Mouse (Mus musculus) heart, adult 11 months (tissue): Measurements from ENCODE around the gene Dlec1.

Experiments used
- DNase-seq: peaks from one replicate; pipeline ENCODE4 v3.0.0; 2022

The Dlec1 gene

DNA sequence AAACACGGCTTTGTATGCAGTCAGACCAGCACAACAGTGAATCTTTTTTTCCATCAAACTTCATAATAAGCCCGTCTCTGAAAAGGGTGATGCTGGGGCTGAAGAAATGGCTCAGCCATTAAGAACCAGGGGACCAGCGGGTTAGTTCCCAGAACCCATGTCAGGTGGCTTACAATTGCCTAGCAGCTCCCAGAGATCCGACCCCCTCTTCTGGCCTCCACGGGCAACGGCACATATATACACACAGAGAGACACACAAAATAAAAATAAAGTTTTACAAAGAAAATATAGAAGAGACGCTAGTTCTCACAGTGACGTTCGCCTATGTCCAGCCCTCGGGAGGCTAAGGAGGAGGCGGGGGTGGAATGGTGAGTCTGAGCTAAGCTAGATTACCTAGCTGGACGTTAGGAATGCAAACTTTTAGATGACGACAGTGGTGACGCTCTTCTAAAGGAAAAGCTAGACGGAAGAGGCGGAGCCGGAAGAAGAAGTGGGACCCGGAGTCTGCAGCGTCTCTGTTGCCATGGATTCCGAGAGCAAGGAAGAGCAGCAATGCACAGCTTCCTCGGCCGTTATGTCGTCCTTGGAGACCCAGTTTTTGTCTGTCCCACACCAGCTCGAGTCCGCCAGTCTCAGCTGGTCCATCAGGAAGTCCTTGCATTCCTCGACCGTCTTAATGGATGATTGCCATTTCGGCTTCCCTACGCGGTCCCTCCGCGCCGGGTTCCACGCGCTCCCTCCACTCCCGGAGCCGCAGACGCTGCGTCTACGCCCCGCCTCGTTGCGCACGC lies at the start of gene Dlec1:
Gene Dlec1, plus strand, starts transcription at position 487 of the 791 bp plus-strand sequence.
- peak; percentile 98 for DNase-seq

- peak; percentile 87 for DNase-seq
These were observed 48.2 kb upstream of the Dlec1 start for GRCm38 (mm10) chr9:119053964-119054576.

GRCm38 (mm10) chr9:119055336-119055735 lies 46.9 kb upstream of the Dlec1 start:
- DNase-seq, result no peak

GRCm38 (mm10) chr9:119058245-119058644 lies 44.0 kb upstream of the Dlec1 start:
- no peak for DNase-seq

DNA sequence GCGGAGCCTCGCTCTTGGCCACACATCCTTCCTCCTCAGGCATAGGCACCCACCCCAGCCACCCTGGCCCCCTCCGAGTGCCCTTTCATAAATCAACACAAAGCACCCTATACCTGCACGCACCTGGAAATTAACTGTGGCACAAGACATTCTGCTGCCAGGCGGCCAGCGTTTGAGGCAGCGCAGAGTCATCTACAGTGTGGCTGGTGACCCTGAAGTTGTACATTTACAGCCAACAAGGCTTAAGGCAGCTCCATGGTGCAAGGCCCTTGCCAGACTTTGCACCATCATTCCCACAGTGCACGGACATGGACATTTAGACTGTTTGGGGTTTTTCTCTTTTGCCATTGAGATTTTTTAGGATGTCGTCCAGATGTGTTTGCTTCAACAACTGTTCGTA lies 41.6 kb upstream of the Dlec1 start:
- DNase-seq, result no peak

- no peak for DNase-seq
These were observed 39.1 kb upstream of the Dlec1 start for GRCm38 (mm10) chr9:119063036-119063644.

DNA sequence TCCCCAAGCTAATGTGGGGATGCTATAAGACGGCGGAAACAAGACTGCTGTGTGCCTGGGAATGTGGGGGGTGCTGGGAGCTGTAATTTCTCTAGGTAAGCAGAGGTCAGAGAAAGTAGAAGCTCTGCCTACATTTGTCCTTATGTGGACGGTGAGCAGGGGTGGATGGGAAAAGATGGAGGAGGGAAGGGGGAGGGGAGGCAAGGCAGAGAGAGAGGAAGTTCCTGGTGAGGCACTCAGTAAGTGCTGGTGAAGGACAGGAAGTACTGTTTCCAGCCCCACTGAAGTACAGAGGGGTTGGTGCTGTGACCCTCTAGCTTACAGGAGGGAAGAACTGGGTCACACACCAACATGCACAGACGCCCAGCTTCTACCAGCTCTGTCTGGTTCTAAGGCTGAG lies 38.0 kb upstream of the Dlec1 start:
- DNase-seq, result no peak

GRCm38 (mm10) chr9:119067601-119068000 lies 34.7 kb upstream of the Dlec1 start:
- DNase-seq, result peak; percentile 97

DNA sequence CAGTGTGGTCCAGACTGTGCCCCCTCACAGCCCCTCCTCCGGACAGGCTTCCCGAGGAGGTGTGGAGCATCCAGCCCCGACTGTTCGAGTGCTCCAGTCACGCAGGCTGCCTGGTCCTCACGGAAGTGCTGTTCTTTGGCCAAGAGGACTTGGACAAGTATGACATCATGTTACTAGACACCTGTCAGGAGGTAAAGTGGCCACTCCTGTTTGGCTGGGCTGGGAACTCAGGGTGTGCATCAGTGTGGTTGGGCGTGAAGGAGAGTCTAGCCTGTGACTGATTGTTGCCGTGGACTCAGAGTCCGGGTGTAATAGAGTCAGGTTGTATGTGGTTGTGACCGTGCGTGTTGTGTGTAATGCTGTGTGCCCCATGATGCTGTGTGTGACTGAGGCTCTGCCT lies 34.0 kb upstream of the Dlec1 start:
- no peak for DNase-seq

- DNase-seq, result peak; percentile 93
These were observed 32.0 kb upstream of the Dlec1 start for GRCm38 (mm10) chr9:119070173-119070825.

DNA sequence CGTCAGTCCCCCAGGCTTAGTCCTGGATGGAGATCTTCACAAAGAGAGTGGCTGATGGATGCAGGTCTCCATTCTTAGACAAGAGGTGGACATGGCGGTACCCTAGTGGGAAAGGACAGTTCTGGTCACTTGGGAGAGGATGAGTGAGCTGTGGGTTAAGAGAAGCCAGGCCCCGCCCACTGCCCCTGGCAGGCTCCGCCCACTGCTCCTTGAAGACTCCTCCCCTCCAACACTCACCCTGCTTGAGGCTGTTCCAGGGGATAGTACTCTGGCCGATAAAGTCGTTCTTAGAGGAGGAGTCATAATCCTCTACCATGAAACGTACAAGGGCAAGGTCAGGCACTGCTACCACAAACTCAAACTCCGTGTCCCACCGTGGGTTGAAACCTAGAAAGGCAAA lies 30.5 kb upstream of the Dlec1 start:
- peak; percentile 90 for DNase-seq

DNA sequence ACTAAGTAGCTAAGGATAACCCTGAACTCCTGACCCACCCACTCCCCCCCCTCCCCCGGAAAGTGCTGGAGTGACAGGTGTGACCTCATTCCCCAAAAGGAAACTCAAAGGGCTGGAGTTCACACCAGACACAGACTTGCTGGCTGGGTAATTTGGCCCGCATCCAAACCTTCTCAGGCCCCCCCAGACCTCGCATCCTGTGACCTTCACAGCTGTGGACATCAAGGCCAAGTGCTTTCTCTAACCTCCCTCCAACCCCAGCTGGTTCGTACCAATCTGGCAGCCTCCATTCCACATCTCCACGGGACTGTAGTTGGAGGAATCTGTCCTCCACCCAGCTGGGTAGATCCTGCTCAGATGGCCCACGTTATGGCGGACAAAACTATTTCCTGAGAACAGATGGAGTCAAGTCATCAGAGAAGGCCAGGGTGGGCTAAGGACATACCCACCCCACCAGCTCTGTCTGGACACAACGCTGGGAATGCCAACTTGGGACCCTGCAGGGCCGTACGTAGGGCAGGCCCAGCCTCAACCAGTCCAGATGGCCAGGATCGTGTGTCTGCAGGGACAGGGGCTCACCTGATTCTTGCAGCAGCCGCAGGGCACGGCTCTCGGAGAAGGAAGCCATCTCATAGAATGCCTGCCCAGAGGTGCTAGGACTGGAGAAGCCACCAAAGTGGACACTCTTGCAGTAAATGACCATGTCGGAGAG lies 28.9 kb upstream of the Dlec1 start:
- peak; percentile 95 for DNase-seq

DNA sequence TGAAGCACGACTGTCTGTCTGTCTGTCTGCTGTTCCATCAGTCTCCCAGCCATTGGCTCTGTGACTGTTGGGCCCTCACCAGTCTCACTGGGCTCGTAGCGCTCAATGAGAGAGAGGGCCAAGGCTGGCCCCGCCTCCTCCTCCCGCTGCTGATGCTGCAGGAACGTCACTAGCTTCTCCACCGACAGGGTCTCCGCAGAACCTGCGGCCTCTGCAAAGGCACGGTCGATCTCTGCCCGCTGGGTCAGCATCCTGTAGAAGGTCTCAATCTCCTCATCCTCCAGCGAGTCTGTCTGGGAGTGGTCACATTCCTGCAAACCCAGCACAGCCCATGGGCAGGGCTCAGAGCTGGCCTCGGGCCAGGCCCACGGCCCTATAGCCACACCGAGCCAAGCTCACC lies 26.6 kb upstream of the Dlec1 start:
- no peak for DNase-seq

GRCm38 (mm10) chr9:119080040-119080675 lies 22.1 kb upstream of the Dlec1 start:
- DNase-seq, result no peak

DNA sequence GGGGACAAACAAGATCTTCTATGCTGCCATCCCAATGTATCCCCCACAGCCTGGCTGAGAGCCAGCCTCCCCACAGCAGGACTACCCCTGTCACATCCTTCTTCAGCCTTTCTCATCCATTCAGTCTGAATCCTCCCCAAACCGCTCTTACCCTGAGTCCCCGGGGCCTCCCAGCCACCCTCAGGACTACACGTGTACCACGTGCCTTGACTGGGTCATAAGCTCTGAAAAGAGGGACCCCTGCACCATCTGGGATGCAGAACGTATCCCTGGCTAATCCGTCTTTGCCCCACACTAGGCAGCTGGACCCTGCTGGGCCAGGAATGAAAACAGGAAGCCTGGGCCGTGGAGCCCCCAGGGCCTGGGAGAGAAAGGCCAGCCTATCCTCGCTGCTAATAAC lies 20.2 kb upstream of the Dlec1 start:
- DNase-seq, result no peak

DNA sequence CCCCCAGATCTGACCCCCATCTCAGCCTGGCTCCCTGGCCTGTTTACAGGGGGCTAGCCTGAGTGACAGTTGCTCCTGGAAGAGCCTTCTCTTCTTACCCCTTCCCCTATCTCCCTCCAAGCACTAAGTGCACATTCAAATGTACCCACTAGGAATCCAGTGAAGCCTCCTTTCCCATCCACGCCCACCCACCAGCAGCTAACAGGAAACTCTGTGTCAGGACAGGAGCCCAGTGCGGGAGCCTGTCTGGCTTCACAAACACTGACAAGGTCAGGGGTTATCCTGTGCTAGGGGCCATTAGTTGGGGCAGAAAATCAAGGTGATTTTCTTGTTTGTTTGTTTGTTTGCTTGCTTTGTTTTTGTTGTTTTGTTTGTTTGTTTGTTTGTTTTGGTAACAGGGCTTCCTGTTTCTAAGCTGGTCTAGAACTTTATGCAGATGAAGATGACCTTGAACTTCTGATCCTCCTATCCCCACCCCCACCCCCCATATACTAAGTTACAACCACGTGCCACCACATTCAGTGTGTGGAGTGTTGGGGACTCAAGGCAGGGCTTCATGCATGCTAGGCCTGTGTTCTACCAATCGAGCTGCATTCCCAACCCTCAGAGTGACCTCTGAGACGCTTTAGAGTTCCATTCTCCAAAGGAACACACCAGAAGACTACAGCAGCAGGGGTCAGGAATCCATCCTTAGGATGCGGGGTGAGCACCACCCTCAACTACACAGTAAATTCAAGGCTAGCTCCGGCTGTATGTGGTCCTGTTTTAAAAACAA lies 19.4 kb upstream of the Dlec1 start:
- no peak for DNase-seq

DNA sequence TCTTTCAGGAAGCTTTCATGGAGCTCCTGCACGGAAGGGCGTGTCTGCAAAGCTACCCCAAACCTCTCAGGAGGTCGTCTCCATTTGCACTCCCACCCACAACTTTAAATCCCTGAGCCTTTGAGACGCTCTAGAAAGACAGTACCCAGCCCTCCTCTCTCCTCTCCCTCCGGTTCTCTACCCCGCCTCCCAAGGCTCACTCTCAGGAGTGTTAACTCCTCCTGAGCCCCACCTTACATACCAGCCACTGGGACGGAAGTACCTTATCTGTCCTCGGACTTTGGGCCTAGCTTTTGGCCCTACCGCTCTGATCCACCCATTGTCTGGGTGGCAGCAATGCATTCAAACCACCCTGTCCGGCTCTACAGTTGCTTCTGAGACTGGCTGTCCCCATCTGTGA lies 18.3 kb upstream of the Dlec1 start:
- no peak for DNase-seq

DNA sequence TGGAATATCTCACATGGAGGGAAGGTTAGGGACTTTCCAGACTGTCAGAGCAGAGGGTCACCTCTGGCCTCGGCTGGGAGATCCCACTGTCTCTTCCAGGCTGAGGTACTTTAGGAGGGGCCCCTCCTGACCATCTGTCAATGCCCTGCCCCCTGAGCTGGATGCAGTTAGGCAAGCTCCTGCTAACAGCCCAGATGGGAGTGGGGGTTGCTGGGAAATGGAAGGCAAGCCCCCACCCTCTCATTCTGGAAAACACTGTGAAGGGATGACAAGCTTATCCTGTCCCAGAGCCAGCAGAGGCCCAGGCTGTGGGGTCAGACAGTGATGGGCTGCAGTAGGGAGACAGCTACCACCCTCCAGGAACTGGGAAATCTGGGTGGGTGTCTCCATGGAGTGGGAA lies 15.8 kb upstream of the Dlec1 start:
- no peak for DNase-seq

GRCm38 (mm10) chr9:119087309-119087708 lies 15.0 kb upstream of the Dlec1 start:
- peak; percentile 91 for DNase-seq

- DNase-seq, result peak; percentile 99
These were observed 14.0 kb upstream of the Dlec1 start for GRCm38 (mm10) chr9:119088148-119088801.

DNA sequence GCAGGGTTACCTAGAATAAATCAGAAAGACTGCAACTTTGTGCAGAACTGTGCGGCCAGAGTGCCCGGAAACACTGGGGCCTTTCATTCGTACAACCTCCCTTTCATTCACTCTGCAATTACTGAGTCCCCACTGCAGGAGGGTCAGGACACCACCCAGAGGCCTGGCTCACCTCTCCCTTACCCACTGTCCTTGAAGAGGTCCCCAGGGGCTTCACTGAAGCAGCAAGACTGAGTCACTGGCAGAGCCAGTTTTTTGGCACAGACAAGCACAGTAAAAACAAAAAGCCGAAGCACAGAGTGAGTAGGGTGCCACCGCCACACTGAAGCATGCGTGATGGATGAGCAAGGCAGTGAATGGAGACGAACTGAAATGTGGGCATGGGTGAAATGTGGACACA lies 12.8 kb upstream of the Dlec1 start:
- DNase-seq, result peak; percentile 89
